Mouse (Mus musculus): Measurements from ENCODE around the gene Jade2. TPM values are rescaled to one million over a fixed set of nuclear protein-coding genes. Genes with fewer than 3 reads are reported as not detected.

Gene Jade2
- polyA plus RNA-seq, 1 experiment = 2.9 TPM

- H3K4me3 ChIP-seq (ENCODE audit: control insufficient read depth, low read depth, low read length) = no peak overlapping the region
Measured at GRCm38 (mm10) chr11:51834067-51834411, 23.4 kb downstream of the Jade2 start.

GRCm38 (mm10) chr11:51833393-51834066 lies 23.9 kb downstream of the Jade2 start:
- TF ChIP-seq POLR2A (IDR thresholded peaks at IDR 0.05; ENCODE audit: control insufficient read depth, low read depth, low read length) (no peak), CTCF (IDR thresholded peaks at IDR 0.05; ENCODE audit: control insufficient read depth, insufficient read depth, insufficient replicate concordance, low read depth, low read length) (no peak)
- no peaks in the 10 kb centered on the region for H3K36me3 ChIP-seq (ENCODE audit: control insufficient read depth, insufficient read depth, low read length)
- no peak overlapping the region for H3K27ac ChIP-seq (ENCODE audit: control insufficient read depth, insufficient read depth, low read depth, low read length)
- no peak overlapping the region; the same call in 1 of the 2 replicates for H3K4me3 ChIP-seq (ENCODE audit: control insufficient read depth, low read depth, low read length)
- no peaks in the 10 kb centered on the region for H3K27me3 ChIP-seq (ENCODE audit: control insufficient read depth, insufficient read depth, low read length)
- peaks cover 3% of the 10 kb centered on the region for H3K4me1 ChIP-seq (ENCODE audit: control insufficient read depth, insufficient read depth, low read length)

More at GRCm38 (mm10) chr11:51834067-51834411, 23.4 kb downstream of the Jade2 start:
- TF ChIP-seq CTCF (IDR thresholded peaks at IDR 0.05; ENCODE audit: control insufficient read depth, insufficient read depth, insufficient replicate concordance, low read depth, low read length) (no peak), POLR2A (IDR thresholded peaks at IDR 0.05; ENCODE audit: control insufficient read depth, low read depth, low read length) (no peak)
- peaks cover 3% of the 10 kb centered on the region for H3K4me1 ChIP-seq (ENCODE audit: control insufficient read depth, insufficient read depth, low read length)
- no peaks in the 10 kb centered on the region for H3K36me3 ChIP-seq (ENCODE audit: control insufficient read depth, insufficient read depth, low read length)
- H3K27me3 ChIP-seq (ENCODE audit: control insufficient read depth, insufficient read depth, low read length) = no peaks in the 10 kb centered on the region
- no peak overlapping the region for H3K27ac ChIP-seq (ENCODE audit: control insufficient read depth, insufficient read depth, low read depth, low read length)

- H3K36me3 ChIP-seq (ENCODE audit: control insufficient read depth, insufficient read depth, low read length) = no peaks in the 10 kb centered on the region
- TF ChIP-seq CTCF (IDR thresholded peaks at IDR 0.05; ENCODE audit: control insufficient read depth, insufficient read depth, insufficient replicate concordance, low read depth, low read length) = no peak
- TF ChIP-seq POLR2A (IDR thresholded peaks at IDR 0.05; ENCODE audit: control insufficient read depth, low read depth, low read length) = no peak
- H3K4me1 ChIP-seq (ENCODE audit: control insufficient read depth, insufficient read depth, low read length) = peaks cover 3% of the 10 kb centered on the region
- H3K27ac ChIP-seq (ENCODE audit: control insufficient read depth, insufficient read depth, low read depth, low read length) = no peak overlapping the region
- no peak overlapping the region for H3K4me3 ChIP-seq (ENCODE audit: control insufficient read depth, low read depth, low read length)
- no peaks in the 10 kb centered on the region for H3K27me3 ChIP-seq (ENCODE audit: control insufficient read depth, insufficient read depth, low read length)
Measured at GRCm38 (mm10) chr11:51832992-51833391, 24.5 kb downstream of the Jade2 start.

- TF ChIP-seq POLR2A (IDR thresholded peaks at IDR 0.05; ENCODE audit: control insufficient read depth, low read depth, low read length) (no peak), CTCF (IDR thresholded peaks at IDR 0.05; ENCODE audit: control insufficient read depth, insufficient read depth, insufficient replicate concordance, low read depth, low read length) (no peak)
- no peaks in the 10 kb centered on the region for H3K36me3 ChIP-seq (ENCODE audit: control insufficient read depth, insufficient read depth, low read length)
- H3K4me3 ChIP-seq (ENCODE audit: control insufficient read depth, low read depth, low read length) = no peak overlapping the region
- no peak overlapping the region for H3K27ac ChIP-seq (ENCODE audit: control insufficient read depth, insufficient read depth, low read depth, low read length)
- peaks cover 3% of the 10 kb centered on the region for H3K4me1 ChIP-seq (ENCODE audit: control insufficient read depth, insufficient read depth, low read length)
- H3K27me3 ChIP-seq (ENCODE audit: control insufficient read depth, insufficient read depth, low read length) = no peaks in the 10 kb centered on the region
Measured at GRCm38 (mm10) chr11:51831962-51832909, 25.2 kb downstream of the Jade2 start.

GRCm38 (mm10) chr11:51824867-51825424 lies 32.5 kb downstream of the Jade2 start:
- Histone ChIP-seq H3K27ac (ENCODE audit: control insufficient read depth, insufficient read depth, low read depth, low read length) (no peak overlapping the region), H3K4me1 (ENCODE audit: control insufficient read depth, insufficient read depth, low read length) (no peaks in the 10 kb centered on the region), H3K4me3 (ENCODE audit: control insufficient read depth, low read depth, low read length) (no peak overlapping the region), H3K27me3 (ENCODE audit: control insufficient read depth, insufficient read depth, low read length) (no peaks in the 10 kb centered on the region), H3K36me3 (ENCODE audit: control insufficient read depth, insufficient read depth, low read length) (no peaks in the 10 kb centered on the region)
- no peak for TF ChIP-seq POLR2A (IDR thresholded peaks at IDR 0.05; ENCODE audit: control insufficient read depth, low read depth, low read length)
- TF ChIP-seq CTCF (IDR thresholded peaks at IDR 0.05; ENCODE audit: control insufficient read depth, insufficient read depth, insufficient replicate concordance, low read depth, low read length) = no peak

GRCm38 (mm10) chr11:51823963-51824753 lies 33.3 kb downstream of the Jade2 start:
- H3K4me3 ChIP-seq (ENCODE audit: control insufficient read depth, low read depth, low read length) = no peak overlapping the region
- no peaks in the 10 kb centered on the region for H3K27me3 ChIP-seq (ENCODE audit: control insufficient read depth, insufficient read depth, low read length)
- no peak for TF ChIP-seq CTCF (IDR thresholded peaks at IDR 0.05; ENCODE audit: control insufficient read depth, insufficient read depth, insufficient replicate concordance, low read depth, low read length)
- TF ChIP-seq POLR2A (IDR thresholded peaks at IDR 0.05; ENCODE audit: control insufficient read depth, low read depth, low read length) = no peak
- no peak overlapping the region for H3K27ac ChIP-seq (ENCODE audit: control insufficient read depth, insufficient read depth, low read depth, low read length)
- H3K4me1 ChIP-seq (ENCODE audit: control insufficient read depth, insufficient read depth, low read length) = no peaks in the 10 kb centered on the region
- H3K36me3 ChIP-seq (ENCODE audit: control insufficient read depth, insufficient read depth, low read length) = no peaks in the 10 kb centered on the region

Data from testis, adult 2 months (tissue).